Mouse (Mus musculus) neural tube, embryonic 11.5 days (tissue): Measurements from ENCODE around the gene Map2k6. TPM values are rescaled to one million over a fixed set of nuclear protein-coding genes. Genes with fewer than 3 reads are reported as not detected.

Experiments
- ATAC-seq: fragments of 200-750 bp; cut with Nextera tagmentation; 2 replicates; pipeline ENCODE4 v1.8.0; 2017; ENCODE audit warnings: moderate number of reproducible peaks, mild to moderate bottlenecking, moderate TSS enrichment, moderate library complexity; ENCODE audit not compliant: insufficient read depth, low FRiP score, low TSS enrichment
- DNase-seq: peaks from one replicate; pipeline ENCODE4 v3.0.0-alpha.2; 2015; ENCODE audit warnings: low spot score
- H3K27ac ChIP-seq: fragments of 300-500 bp; sonication (generic); 2 replicates; pipeline ENCODE4 v1.5.1; 2014; ENCODE audit warnings: low read depth, mild to moderate bottlenecking, low read length
- H3K27me3 ChIP-seq: fragments of 300-500 bp; sonication (generic); 2 replicates; pipeline ENCODE4 v1.6.1; 2014; ENCODE audit warnings: mild to moderate bottlenecking, low read length, mixed read lengths; ENCODE audit not compliant: control insufficient read depth, insufficient read depth
- H3K36me3 ChIP-seq: fragments of 300-500 bp; sonication (generic); 2 replicates; pipeline ENCODE4 v1.6.1; 2014; ENCODE audit warnings: mild to moderate bottlenecking, low read length, moderate library complexity, mixed read lengths; ENCODE audit not compliant: control insufficient read depth, insufficient read depth
- H3K4me1 ChIP-seq: fragments of 300-500 bp; sonication (generic); 2 replicates; pipeline ENCODE4 v1.6.1; 2014; ENCODE audit warnings: low read length, mixed read lengths; ENCODE audit not compliant: control insufficient read depth, insufficient read depth
- H3K4me2 ChIP-seq: fragments of 300-500 bp; sonication (generic); 2 replicates; pipeline ENCODE4 v1.6.1; 2014; ENCODE audit warnings: low read depth, mild to moderate bottlenecking, moderate library complexity
- H3K4me3 ChIP-seq: fragments of 300-500 bp; sonication (generic); 2 replicates; pipeline ENCODE4 v1.5.1; 2014; ENCODE audit warnings: low read depth, low read length
- H3K9ac ChIP-seq: fragments of 300-500 bp; sonication (generic); 2 replicates; pipeline ENCODE4 v1.6.1; 2014; ENCODE audit warnings: mild to moderate bottlenecking, low read length
- H3K9me3 ChIP-seq: fragments of 300-500 bp; sonication (generic); 2 replicates; pipeline ENCODE4 v1.6.1; 2016; ENCODE audit warnings: low read length; ENCODE audit not compliant: control insufficient read depth
- WGBS: fragments of 180-500 bp; shearing (Covaris S2); extraction: QIAGEN DNeasy Blood & Tissue Kit; methylation state at CpG from one replicate; pipeline ENCODE4 v1.1.7; 2014; 5-methylcytosine and 5-hydroxymethylcytosine counted together
- polyA plus RNA-seq: library from polyadenylated mRNA; unstranded; fragments of >200 nt; fragmentation: Nextera tagmentation; extraction: Ambion mirVana; gene quantifications from 2 replicates; pipeline ENCODE4 v1.2.1, GENCODE M21; 2014

Gene Map2k6
- polyA plus RNA-seq, 1 experiment from 2014 or later, result 32.1 TPM

DNA sequence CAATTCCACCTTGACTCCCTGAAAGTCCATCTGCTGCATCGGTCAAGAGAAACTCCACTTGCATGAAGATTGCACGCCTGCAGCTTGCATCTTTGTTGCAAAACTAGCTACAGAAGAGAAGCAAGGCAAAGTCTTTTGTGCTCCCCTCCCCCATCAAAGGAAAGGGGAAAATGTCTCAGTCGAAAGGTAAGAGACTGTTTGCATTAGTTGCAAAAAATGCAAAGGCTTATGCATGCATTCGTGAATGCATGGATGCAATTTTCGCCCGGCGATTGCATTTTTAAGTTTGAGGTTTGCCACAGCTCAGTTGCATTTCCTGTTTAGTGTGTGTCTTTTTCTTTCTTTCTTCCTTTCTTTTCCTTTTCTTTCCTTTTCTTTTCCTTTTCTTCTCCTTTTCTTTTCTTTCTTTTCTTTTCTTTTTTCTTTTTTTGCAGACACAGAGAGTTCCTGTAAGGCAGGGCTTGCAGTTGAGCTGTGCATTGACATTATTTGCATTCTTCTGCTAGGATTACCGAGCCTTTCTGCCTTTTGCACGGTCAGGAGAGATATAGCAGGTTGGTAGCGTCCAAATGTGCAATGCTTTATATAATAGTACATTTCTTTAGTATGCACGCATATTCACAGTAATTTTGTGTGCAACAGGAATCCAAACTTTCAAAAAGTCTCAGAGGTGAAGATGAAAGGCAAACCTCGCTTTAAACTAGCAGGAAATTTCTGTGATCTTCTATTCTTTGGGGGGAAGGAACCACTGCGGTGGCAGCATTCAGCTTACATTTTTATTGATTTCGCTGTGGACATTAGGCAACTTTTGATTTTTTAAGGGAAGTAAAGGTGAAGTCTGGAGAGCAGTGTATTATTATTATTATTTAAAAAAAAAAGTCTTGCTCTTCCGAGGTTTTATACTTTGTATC is 573 bp downstream of the Map2k6 start:
- WGBS, result 9% methylated on average over 15 of the region's 15 CpGs
- Histone ChIP-seq H3K27me3 (no peaks in the 10 kb centered on the region), H3K36me3 (no peaks in the 10 kb centered on the region), H3K27ac (no peak overlapping the region), H3K9ac (peak overlapping the region; percentile 66), H3K4me2 (peak overlapping the region; percentile 40), H3K4me3 (peak overlapping the region; percentile 58), H3K4me1 (peaks cover 4% of the 10 kb centered on the region; the same call in 1 of the 2 replicates), H3K9me3 (no peaks in the 10 kb centered on the region)
- peak; percentile 28; the same call in 1 of the 2 replicates for ATAC-seq
- no peak for DNase-seq

DNA sequence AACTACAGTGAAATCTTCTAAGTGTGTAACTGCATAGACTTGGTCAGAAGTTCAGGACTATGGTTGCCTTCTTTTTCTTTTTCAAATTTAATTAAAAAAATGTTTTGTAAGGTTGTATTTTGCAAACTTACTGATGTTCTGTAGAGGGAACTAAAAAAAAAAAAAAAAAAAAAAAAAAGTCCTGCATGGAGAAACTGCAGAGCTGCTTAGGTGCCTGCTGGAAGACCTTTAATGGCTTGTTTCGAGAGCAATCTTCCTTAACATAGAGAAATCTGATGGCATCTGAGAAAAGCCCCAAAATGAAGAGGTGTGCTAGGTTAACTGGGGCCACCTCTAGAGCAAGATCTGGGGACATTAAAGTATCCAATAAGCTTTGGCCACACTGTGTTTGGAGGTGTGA is 1.4 kb downstream of the Map2k6 start:
- Histone ChIP-seq H3K4me2 (peak overlapping the region; percentile 40), H3K27ac (no peak overlapping the region), H3K36me3 (no peaks in the 10 kb centered on the region), H3K4me1 (peaks cover 4% of the 10 kb centered on the region; the same call in 1 of the 2 replicates), H3K4me3 (peak overlapping the region; percentile 58), H3K9me3 (no peaks in the 10 kb centered on the region), H3K27me3 (no peaks in the 10 kb centered on the region), H3K9ac (no peak overlapping the region)
- WGBS, result 26% methylated on average over 1 of the region's 1 CpGs
- DNase-seq (no peak), ATAC-seq (no peak)

- Histone ChIP-seq H3K4me1 (peaks cover 4% of the 10 kb centered on the region; the same call in 1 of the 2 replicates), H3K4me2 (no peak overlapping the region), H3K9me3 (no peaks in the 10 kb centered on the region), H3K27ac (no peak overlapping the region), H3K4me3 (no peak overlapping the region), H3K36me3 (no peaks in the 10 kb centered on the region), H3K27me3 (no peaks in the 10 kb centered on the region), H3K9ac (no peak overlapping the region)
- no peak for DNase-seq
- 20% methylated on average over 3 of the region's 3 CpGs for whole genome bisulfite sequencing
- ATAC-seq, result no peak
Measured at GRCm38 (mm10) chr11:110402671-110403070, 3.7 kb downstream of the Map2k6 start.

- ATAC-seq (no peak), DNase-seq (no peak)
- 90% methylated on average over 2 of the region's 2 CpGs for WGBS
- Histone ChIP-seq H3K4me3 (no peak overlapping the region), H3K9me3 (no peaks in the 10 kb centered on the region), H3K27ac (no peak overlapping the region), H3K36me3 (no peaks in the 10 kb centered on the region), H3K27me3 (no peaks in the 10 kb centered on the region), H3K9ac (no peak overlapping the region), H3K4me1 (peaks cover 4% of the 10 kb centered on the region; the same call in 1 of the 2 replicates), H3K4me2 (no peak overlapping the region)
Measured at GRCm38 (mm10) chr11:110403602-110404001, 4.7 kb downstream of the Map2k6 start.

DNA sequence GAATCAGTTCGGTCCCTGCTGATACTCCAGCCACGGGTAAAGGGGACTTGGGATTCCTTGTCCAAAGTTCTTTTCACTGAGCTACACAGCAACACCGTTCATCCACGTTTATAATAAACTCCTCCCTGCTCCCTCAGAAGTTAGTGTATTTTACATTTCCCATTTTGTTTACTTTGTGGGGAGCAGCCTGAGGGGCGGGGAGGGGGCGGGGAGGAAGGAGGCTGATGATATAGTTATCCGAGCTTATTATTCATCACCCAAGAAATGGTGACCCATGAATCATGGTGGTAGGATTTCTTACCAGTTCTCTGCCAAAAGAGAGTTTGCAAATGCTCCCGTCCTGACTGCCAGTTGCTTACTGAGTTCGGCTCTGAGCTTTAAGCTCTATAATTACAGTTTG is 6.7 kb downstream of the Map2k6 start:
- WGBS, result 77% methylated on average over 9 of the region's 9 CpGs
- H3K4me3 ChIP-seq, result no peak overlapping the region
- peaks cover 4% of the 10 kb centered on the region; the same call in 1 of the 2 replicates for H3K4me1 ChIP-seq
- DNase-seq, result no peak
- no peak overlapping the region for H3K4me2 ChIP-seq
- H3K27ac ChIP-seq, result no peak overlapping the region
- no peaks in the 10 kb centered on the region for H3K36me3 ChIP-seq
- H3K9me3 ChIP-seq, result no peaks in the 10 kb centered on the region
- H3K9ac ChIP-seq, result no peak overlapping the region
- H3K27me3 ChIP-seq, result no peaks in the 10 kb centered on the region
- ATAC-seq, result no peak

DNA sequence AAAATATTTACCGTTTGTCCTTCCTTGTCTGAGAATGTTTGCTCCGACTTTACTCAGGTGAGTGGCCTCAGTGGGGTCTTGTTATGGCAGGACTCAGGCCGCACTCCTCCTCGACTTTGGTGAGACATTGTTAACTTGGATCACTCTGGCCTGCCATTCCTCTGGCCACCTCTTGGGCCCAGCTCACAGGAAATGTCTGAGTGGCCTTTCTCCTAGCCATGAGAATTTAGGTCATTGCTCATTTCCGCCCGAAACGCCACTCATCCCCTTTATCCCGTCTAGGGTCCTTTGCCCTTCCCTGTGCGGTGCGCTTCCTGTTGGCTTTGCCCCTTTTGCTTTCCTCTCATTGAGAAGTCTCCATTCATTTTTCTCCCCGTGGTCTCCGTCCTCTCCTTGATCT is 10.2 kb downstream of the Map2k6 start:
- H3K27ac ChIP-seq, result no peak overlapping the region
- no peak for ATAC-seq
- no peaks in the 10 kb centered on the region for H3K4me1 ChIP-seq
- no peaks in the 10 kb centered on the region for H3K9me3 ChIP-seq
- no peak for DNase-seq
- no peaks in the 10 kb centered on the region for H3K27me3 ChIP-seq
- 91% methylated on average over 12 of the region's 12 CpGs for WGBS
- H3K4me2 ChIP-seq, result no peak overlapping the region
- H3K36me3 ChIP-seq, result no peaks in the 10 kb centered on the region
- no peak overlapping the region for H3K4me3 ChIP-seq
- H3K9ac ChIP-seq, result no peak overlapping the region

DNA sequence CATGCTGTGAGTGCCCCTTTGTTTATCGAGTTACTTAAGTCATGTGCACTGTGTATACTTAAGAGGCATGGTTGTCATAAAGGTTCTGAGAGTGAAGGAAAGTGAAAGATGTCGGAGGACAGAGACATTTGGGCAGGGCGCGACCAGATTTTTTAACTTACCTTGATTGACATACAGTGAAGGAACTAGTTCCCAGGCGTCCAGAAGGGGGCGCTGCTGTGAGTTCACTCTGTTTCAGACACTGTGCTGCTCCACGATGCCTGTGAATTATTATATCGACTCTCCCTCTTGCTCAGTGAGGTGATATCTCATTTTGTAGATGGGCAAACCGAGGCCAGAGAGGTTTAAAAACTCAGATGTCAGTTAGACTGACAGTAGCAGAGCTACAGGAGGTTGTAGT is 10.9 kb downstream of the Map2k6 start:
- Histone ChIP-seq H3K27ac (no peak overlapping the region), H3K4me2 (no peak overlapping the region), H3K4me3 (no peak overlapping the region), H3K9ac (no peak overlapping the region), H3K27me3 (no peaks in the 10 kb centered on the region), H3K9me3 (no peaks in the 10 kb centered on the region), H3K4me1 (no peaks in the 10 kb centered on the region), H3K36me3 (no peaks in the 10 kb centered on the region)
- WGBS, result 74% methylated on average over 9 of the region's 9 CpGs
- DNase-seq (no peak), ATAC-seq (no peak)

- no peaks in the 10 kb centered on the region for H3K27me3 ChIP-seq
- H3K4me2 ChIP-seq, result no peak overlapping the region
- no peak overlapping the region for H3K9ac ChIP-seq
- no peaks in the 10 kb centered on the region for H3K4me1 ChIP-seq
- ATAC-seq (no peak), DNase-seq (no peak)
- no peaks in the 10 kb centered on the region for H3K36me3 ChIP-seq
- H3K27ac ChIP-seq, result no peak overlapping the region
- H3K4me3 ChIP-seq, result no peak overlapping the region
- no peaks in the 10 kb centered on the region for H3K9me3 ChIP-seq
- 96% methylated on average over 13 of the region's 13 CpGs for WGBS
Measured at GRCm38 (mm10) chr11:110411596-110411995, 12.7 kb downstream of the Map2k6 start.

- no peak overlapping the region for H3K4me3 ChIP-seq
- no peak overlapping the region for H3K4me2 ChIP-seq
- no peaks in the 10 kb centered on the region for H3K36me3 ChIP-seq
- H3K4me1 ChIP-seq, result no peaks in the 10 kb centered on the region
- H3K27me3 ChIP-seq, result no peaks in the 10 kb centered on the region
- no peak for DNase-seq
- 89% methylated on average over 7 of the region's 7 CpGs for WGBS
- ATAC-seq, result no peak
- H3K27ac ChIP-seq, result no peak overlapping the region
- H3K9ac ChIP-seq, result no peak overlapping the region
- H3K9me3 ChIP-seq, result no peaks in the 10 kb centered on the region
Measured at GRCm38 (mm10) chr11:110414263-110414662, 15.3 kb downstream of the Map2k6 start.
